18 mouse cellular contexts compared by ENCODE assay signal in genomic region chr11:94334386-94334968, GRCm38 (mm10). TPM values are rescaled to one million over a fixed set of nuclear protein-coding genes. Genes with fewer than 3 reads are reported as not detected.
DNase-seq lines count a peak whose midpoint lies in the region; ATAC-seq and TF ChIP-seq lines count a peak whose summit lies in the region.
"Had no signal": no experiment of that assay in that cellular context is flagged by ENCODE, and none has a peak within 500 bp of the region (broad histone marks: within the 10 kb centered on the region; RNA-seq: fewer than 3 reads in every experiment).

No protein-coding gene starts in this region.

- H3K36me3 ChIP-seq in forebrain, embryonic 11.5 days (ENCODE audit: control insufficient read depth, insufficient read depth, low read length), result peaks cover 3% of the 10 kb centered on the region; the same call in 1 of the 2 replicates
- H3K36me3 ChIP-seq in forebrain, embryonic 15.5 days, result peaks cover 46% of the 10 kb centered on the region
- peaks cover 32% of the 10 kb centered on the region for H3K36me3 ChIP-seq in myocyte (ENCODE audit: control insufficient read depth, insufficient read depth)

- H3K79me2 ChIP-seq in myocyte (ENCODE audit: control insufficient read depth, insufficient read depth), result peaks cover 36% of the 10 kb centered on the region

- no peak for ATAC-seq in forebrain, embryonic 11.5 days (replicated peaks; ENCODE audit: low FRiP score)
- no peak for ATAC-seq in forebrain, embryonic 15.5 days (replicated peaks)
- peak; percentile 99 for ATAC-seq in erythroid progenitor cell, adult 5-6 weeks (replicated peaks; ENCODE audit: low FRiP score, poor library complexity, severe bottlenecking)
- ATAC-seq: activated CD4-positive, CD25-positive, alpha-beta regulatory T cell, adult 4 months; intestine, embryonic 15.5 days; lung, postnatal 0 days had no signal

- no peaks in the 10 kb centered on the region for H3K9me3 ChIP-seq in forebrain, embryonic 11.5 days (ENCODE audit: control insufficient read depth, low read length)
- no peaks in the 10 kb centered on the region for H3K9me3 ChIP-seq in forebrain, embryonic 15.5 days
- H3K9me3 ChIP-seq: intestine, embryonic 15.5 days had no signal

- no peaks in the 10 kb centered on the region for H3K27me3 ChIP-seq in forebrain, embryonic 11.5 days (ENCODE audit: control insufficient read depth, insufficient read depth, low read length)
- H3K27me3 ChIP-seq in forebrain, embryonic 15.5 days, result no peaks in the 10 kb centered on the region
- no peaks in the 10 kb centered on the region for H3K27me3 ChIP-seq in myocyte (ENCODE audit: control insufficient read depth, insufficient read depth, insufficient read length)
- H3K27me3 ChIP-seq: intestine, embryonic 15.5 days had no signal

- WGBS in forebrain, embryonic 11.5 days, result 93% methylated on average over 8 of the region's 8 CpGs
- 77% methylated on average over 8 of the region's 8 CpGs for WGBS in forebrain, embryonic 15.5 days

- no peak overlapping the region for H3K27ac ChIP-seq in forebrain, embryonic 11.5 days (ENCODE audit: low read depth, low read length)
- H3K27ac ChIP-seq in forebrain, embryonic 15.5 days (replicated peaks), result no peak overlapping the region
- H3K27ac ChIP-seq: intestine, embryonic 15.5 days had no signal

- H3K4me2 ChIP-seq in forebrain, embryonic 11.5 days (ENCODE audit: low read depth, low read length, severe bottlenecking), result no peak overlapping the region
- H3K4me2 ChIP-seq in forebrain, embryonic 15.5 days (replicated peaks), result no peak overlapping the region
- peak overlapping the region; percentile 8 for H3K4me2 ChIP-seq in myocyte (ENCODE audit: low read depth)
- H3K4me2 ChIP-seq: intestine, embryonic 15.5 days; midbrain, embryonic 11.5 days had no signal

- peak; percentile 51 for DNase-seq in forebrain, embryonic 11.5 days (ENCODE audit: low spot score)
- peak; percentile 47 for DNase-seq in 3T3-L1 (ENCODE audit: low read depth, low spot score)
- no peak for DNase-seq in frontal cortex, postnatal 14 days (ENCODE audit: low spot score in 2 of 2)
- no peak for DNase-seq in urinary bladder, postnatal 25 days (ENCODE audit: low spot score)
- no peak for DNase-seq in right cerebral cortex, postnatal 4 days
- DNase-seq: gastrocnemius, postnatal 14 days; heart, postnatal 4 days; kidney, postnatal 4 days had no signal

- no peak overlapping the region for H3K9ac ChIP-seq in forebrain, embryonic 11.5 days (ENCODE audit: low read length)
- no peak overlapping the region for H3K9ac ChIP-seq in forebrain, embryonic 15.5 days (replicated peaks)
- H3K9ac ChIP-seq: intestine, embryonic 15.5 days had no signal

- H3K4me3 ChIP-seq in forebrain, embryonic 11.5 days (ENCODE audit: low read depth, low read length), result no peak overlapping the region
- no peak overlapping the region for H3K4me3 ChIP-seq in forebrain, embryonic 15.5 days
- H3K4me3 ChIP-seq in myocyte, result no peak overlapping the region
- H3K4me3 ChIP-seq: intestine, embryonic 15.5 days had no signal

- no peak overlapping the region for H3ac ChIP-seq in myocyte (ENCODE audit: control insufficient read depth, insufficient read length)

- no peak for TF ChIP-seq POLR2A in myocyte (IDR thresholded peaks at IDR 0.05; ENCODE audit: insufficient read length, low read depth)

- peaks cover 2% of the 10 kb centered on the region; the same call in 1 of the 2 replicates for H3K4me1 ChIP-seq in forebrain, embryonic 11.5 days (replicated peaks; ENCODE audit: control insufficient read depth, insufficient read depth, low read length)
- H3K4me1 ChIP-seq in forebrain, embryonic 15.5 days, result peaks cover 22% of the 10 kb centered on the region

TF ChIP-seq in myocyte, 11 proteins besides CTCF, POLR2A, EP300 and RAD21:
- peak; percentile 70 to 90 (median 83) for TF ChIP-seq MYOD1 (IDR thresholded peaks at IDR 0.05; ENCODE audit: control insufficient read depth in 1 of 3, insufficient read length in 2 of 3, low read depth in 2 of 3)
- TF ChIP-seq USF1 (IDR thresholded peaks at IDR 0.05; ENCODE audit: low read depth), result no peak

RNA-seq across cellular contexts. Expression of gene Ankrd40, which starts 6.7 kb away (rescaled TPM):
- 24.1 and 25.8 TPM in 2 replicates for polyA plus RNA-seq in forebrain, embryonic 11.5 days (2014; fragmentation: Nextera tagmentation; extraction: Ambion mirVana)
- 15.9 and 17.2 TPM in 2 replicates for polyA plus RNA-seq in forebrain, embryonic 15.5 days (2015; fragmentation: Nextera tagmentation; extraction: Ambion mirVana)
- total RNA-seq in erythroid progenitor cell, adult 5-6 weeks (2015; ENCODE audit: low replicate concordance), result 12.2 and 39.6 TPM in 2 replicates
- 22.2 and 28.6 TPM in 2 replicates for total RNA-seq in erythroid progenitor cell, adult 5-6 weeks (2017; ENCODE audit: low replicate concordance)
- 105 TPM for polyA plus RNA-seq in myocyte (2012; fragmentation: generic; extraction: Trizol)

RNA-seq across cellular contexts. Expression of gene Luc7l3, which starts 12.7 kb away (rescaled TPM):
- 132 and 136 TPM in 2 replicates for polyA plus RNA-seq in forebrain, embryonic 11.5 days (2014; fragmentation: Nextera tagmentation; extraction: Ambion mirVana)
- polyA plus RNA-seq in forebrain, embryonic 15.5 days (2015; fragmentation: Nextera tagmentation; extraction: Ambion mirVana), result 153 and 156 TPM in 2 replicates
- 261 and 280 TPM in 2 replicates for total RNA-seq in erythroid progenitor cell, adult 5-6 weeks (2015; ENCODE audit: low replicate concordance)
- 596 and 607 TPM in 2 replicates for total RNA-seq in erythroid progenitor cell, adult 5-6 weeks (2017; ENCODE audit: low replicate concordance)
- 15.4 TPM for polyA plus RNA-seq in myocyte (2012; fragmentation: generic; extraction: Trizol)

RNA-seq across cellular contexts. Expression of gene Gm21885, which starts 52.8 kb away (rescaled TPM):
- 0.68 and 1.4 TPM in 2 replicates for polyA plus RNA-seq in forebrain, embryonic 11.5 days (2014; fragmentation: Nextera tagmentation; extraction: Ambion mirVana)
- polyA plus RNA-seq in forebrain, embryonic 15.5 days (2015; fragmentation: Nextera tagmentation; extraction: Ambion mirVana), result 0.45 TPM in 1 of 2 replicates, not detected in the other
- total RNA-seq in erythroid progenitor cell, adult 5-6 weeks (2015; ENCODE audit: low replicate concordance), result not detected in 2 replicates
- not detected in 2 replicates for total RNA-seq in erythroid progenitor cell, adult 5-6 weeks (2017; ENCODE audit: low replicate concordance)
- not detected for polyA plus RNA-seq in myocyte (2012; fragmentation: generic; extraction: Trizol)
- total RNA-seq: common myeloid progenitor, adult 5-6 weeks; gastrocnemius, postnatal 14 days; heart, postnatal 4 days; left cerebral cortex, postnatal 10 days had no signal
- polyA plus RNA-seq: brain, embryonic 14.5 days; lung, postnatal 0 days had no signal

RNA-seq across cellular contexts. Expression of gene Abcc3, which starts 58.3 kb away (rescaled TPM):
- polyA plus RNA-seq in forebrain, embryonic 11.5 days (2014; fragmentation: Nextera tagmentation; extraction: Ambion mirVana), result 0.49 and 0.57 TPM in 2 replicates
- 0.60 and 0.66 TPM in 2 replicates for polyA plus RNA-seq in forebrain, embryonic 15.5 days (2015; fragmentation: Nextera tagmentation; extraction: Ambion mirVana)
- 2.9 and 6.7 TPM in 2 replicates for total RNA-seq in erythroid progenitor cell, adult 5-6 weeks (2015; ENCODE audit: low replicate concordance)
- total RNA-seq in erythroid progenitor cell, adult 5-6 weeks (2017; ENCODE audit: low replicate concordance), result 4.5 TPM in 1 of 2 replicates, not detected in the other
- polyA plus RNA-seq in myocyte (2012; fragmentation: generic; extraction: Trizol), result not detected

Comparison
In these comparisons a context has a peak if more than half of its experiments do, and no peak if none do; other contexts are left out.
1. DNase-seq: peak in forebrain, embryonic 11.5 days (single experiment) and 3T3-L1 (single experiment); none in frontal cortex, postnatal 14 days (0 of 2), urinary bladder, postnatal 25 days (single experiment) and right cerebral cortex, postnatal 4 days (single experiment).